Mouse (Mus musculus): ENCODE results near the gene Acbd5. TPM values are rescaled to one million over a fixed set of nuclear protein-coding genes. Genes with fewer than 3 reads are reported as not detected.

Acbd5 gene
- total RNA-seq, 2 experiments from 2014 or later = 31.1 to 32.5 TPM

Other genes starting within 250 kb of the Acbd5 start
- gene Pdss1, start 172.6 kb upstream of the Acbd5 start, total RNA-seq (2021) = 10 to 100 TPM; 32.6 to 34.0 TPM
- 10 to 100 TPM; 43.2 to 45.1 TPM for gene Abi1, start 27.9 kb upstream of the Acbd5 start, total RNA-seq (2021)
- 1 to 10 TPM; 4.3 to 5.3 TPM for gene Mastl, start 87.9 kb downstream of the Acbd5 start, total RNA-seq (2021)
- 10 to 100 TPM; 69.2 to 72.5 TPM for gene Yme1l1, start 88.2 kb downstream of the Acbd5 start, total RNA-seq (2021)
- not detected for gene 4931423N10Rik, start 139.3 kb downstream of the Acbd5 start, total RNA-seq (2021)